19 mouse cellular contexts compared by ENCODE assay signal in genomic region chr1:137117866-137118265, GRCm38 (mm10).
A peak's percentile ranks its signal among the peaks of the same experiment; 100 is the strongest.
DNase-seq lines count a peak whose midpoint lies in the region; TF ChIP-seq lines count a peak whose summit lies in the region.
"Had no signal": no experiment of that assay in that cellular context is flagged by ENCODE, and none has a peak within 500 bp of the region (broad histone marks: within the 10 kb centered on the region; RNA-seq: fewer than 3 reads in every experiment).

No protein-coding gene starts in this region.

- no peak overlapping the region for H3K4me3 ChIP-seq in gastrocnemius, adult 2 months
- H3K4me3 ChIP-seq in left cerebral cortex, adult 2 months, result no peak overlapping the region
- H3K4me3 ChIP-seq: erythroblast, embryonic 14.5 days; hindbrain, embryonic 13.5 days; liver, embryonic 15.5 days; midbrain, embryonic 13.5 days had no signal

- no peak for DNase-seq in gastrocnemius, adult 2 months
- DNase-seq in gastrocnemius, adult 18-20 months (ENCODE audit: low spot score), result no peak
- DNase-seq in left cerebral cortex, adult 2 months (ENCODE audit: extremely low spot score in 1 of 2, low spot score in 2 of 2), result no peak
- no peak for DNase-seq in left cerebral cortex, postnatal 4 days
- peak; percentile 2 for DNase-seq in 3T3-L1 (ENCODE audit: low read depth, low spot score)
- DNase-seq in NIH3T3 (ENCODE audit: low read depth), result peak; percentile 3
- DNase-seq in Muller cell, postnatal 12 days (ENCODE audit: inconsistent ontology term), result no peak
- no peak for DNase-seq in retina, postnatal 1 day
- DNase-seq: adrenal gland, postnatal 14 days; cerebellum, adult 18-20 months; cerebellum, postnatal 36 days; gastrocnemius, postnatal 10 days; heart, postnatal 10 days; kidney, adult 11 months; thymus, adult 18-20 months had no signal

- no peak overlapping the region for H3K27ac ChIP-seq in gastrocnemius, adult 2 months
- H3K27ac ChIP-seq in left cerebral cortex, adult 2 months, result no peak overlapping the region
- H3K27ac ChIP-seq: hindbrain, embryonic 13.5 days; liver, embryonic 15.5 days; midbrain, embryonic 13.5 days had no signal

- TF ChIP-seq CTCF in gastrocnemius, adult 2 months (IDR thresholded peaks at IDR 0.05), result peak; percentile 11; the same call in 1 of the 2 replicates
- peak; percentile 6; the same call in 1 of the 2 replicates for TF ChIP-seq CTCF in left cerebral cortex, adult 2 months (IDR thresholded peaks at IDR 0.05)

- intact Hi-C loops in gastrocnemius, adult 2 months (cut with DNase I), result no loop called here
- intact Hi-C loops in left cerebral cortex, adult 2 months (cut with DNase I), result no loop called here
- intact Hi-C loops in left cerebral cortex, postnatal 4 days (cut with DNase I), result no loop called here

Comparison
In these comparisons a context has a peak if more than half of its experiments do, and no peak if none do; other contexts are left out.
1. DNase-seq: peak in 3T3-L1 (single experiment) and NIH3T3 (single experiment); none in gastrocnemius, adult 2 months (single experiment), gastrocnemius, adult 18-20 months (single experiment), left cerebral cortex, adult 2 months (0 of 2), left cerebral cortex, postnatal 4 days (single experiment), Muller cell, postnatal 12 days (single experiment) and retina, postnatal 1 day (single experiment).